Mouse (Mus musculus): Measurements from ENCODE around the gene Atp5h.
A peak's percentile ranks its signal among the peaks of the same experiment; 100 is the strongest.

DNA sequence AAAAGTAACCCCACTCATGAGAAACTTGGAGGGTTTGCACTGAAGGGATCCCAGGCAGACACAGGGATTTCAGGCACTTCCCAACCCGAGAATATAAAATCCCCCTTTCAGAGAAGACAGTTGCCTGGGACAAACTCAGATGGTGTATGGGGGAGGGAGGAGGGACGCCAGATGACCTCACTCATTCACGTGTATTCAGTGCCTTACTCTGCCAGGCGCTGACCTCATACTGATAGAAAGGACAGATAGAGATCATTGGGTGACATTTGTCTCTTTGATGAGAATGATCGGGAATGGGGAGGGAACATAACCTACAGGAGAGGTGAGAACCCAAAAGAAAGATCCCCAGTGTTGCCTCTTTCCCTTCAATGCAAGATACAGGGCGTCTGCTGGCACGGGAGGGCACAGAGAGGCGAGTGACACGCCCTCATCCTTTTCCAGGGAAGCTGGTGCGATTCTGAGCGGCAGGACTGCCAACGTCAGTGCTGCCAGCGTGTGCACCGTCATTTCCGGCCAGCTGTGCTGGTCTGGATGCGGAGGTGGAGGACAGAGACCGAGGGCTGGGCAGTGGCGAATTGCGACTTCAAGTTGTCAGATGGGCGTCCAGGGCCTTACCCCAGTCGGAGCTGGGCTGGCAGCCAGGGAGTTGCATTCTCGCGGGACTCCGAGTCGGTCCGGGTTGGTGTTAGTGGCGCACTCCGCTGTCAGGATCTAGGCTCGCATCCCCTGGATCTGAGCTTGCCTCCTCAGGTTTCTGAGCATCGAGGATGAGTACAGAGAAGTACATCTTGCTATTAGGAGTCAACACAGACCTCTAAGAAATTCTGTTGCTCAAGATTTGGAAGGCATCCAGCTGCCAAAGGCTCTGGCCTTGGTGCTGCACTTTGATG lies 45.7 kb downstream of the Atp5h start:
- TF ChIP-seq CTCF (IDR thresholded peaks at IDR 0.05; ENCODE audit: control insufficient read depth, insufficient read depth, low read length) (no peak), POLR2A (IDR thresholded peaks at IDR 0.05; ENCODE audit: borderline replicate concordance, control insufficient read depth, low read depth, low read length) (0 out of 2 replicates have a peak, but pooled peaks have one; percentile 20)

Data from bone marrow, adult 2 months (tissue).